Mouse (Mus musculus) ES-Bruce4 (cell line): ENCODE data around the gene Fasn.

ENCODE experiments used
- CTCF ChIP-seq: IDR thresholded peaks from one replicate; pipeline ENCODE4 v1.8.1; 2011; ENCODE audit warnings: low read depth, low read length
- EP300 ChIP-seq: IDR thresholded peaks from 2 replicates; pipeline ENCODE4 v1.6.1; 2011; ENCODE audit warnings: low read depth, low read length; ENCODE audit not compliant: insufficient read depth

DNA sequence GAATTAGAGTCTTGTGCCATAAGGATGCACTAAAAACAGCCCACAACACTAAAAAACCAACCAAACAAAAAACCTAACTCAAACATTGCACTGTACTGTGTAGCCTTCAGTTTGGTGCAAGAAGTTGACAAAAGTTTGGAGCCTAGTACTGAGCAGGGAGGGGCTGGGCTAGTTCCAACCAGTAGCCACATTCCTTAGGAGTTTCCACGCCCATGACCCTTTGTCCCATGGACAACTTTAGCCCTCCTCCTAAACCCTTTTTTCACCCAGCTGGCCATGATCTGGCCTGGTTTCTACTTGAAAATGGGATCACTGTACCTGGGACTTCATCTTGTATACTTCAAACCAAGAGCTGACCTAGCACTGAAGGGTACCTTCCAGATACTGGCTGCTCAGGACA, 26.8 kb upstream of the Fasn start:
- TF ChIP-seq CTCF (no peak), EP300 (no peak)
